13 mouse cellular contexts compared by ENCODE assay signal in the genomic region with DNA sequence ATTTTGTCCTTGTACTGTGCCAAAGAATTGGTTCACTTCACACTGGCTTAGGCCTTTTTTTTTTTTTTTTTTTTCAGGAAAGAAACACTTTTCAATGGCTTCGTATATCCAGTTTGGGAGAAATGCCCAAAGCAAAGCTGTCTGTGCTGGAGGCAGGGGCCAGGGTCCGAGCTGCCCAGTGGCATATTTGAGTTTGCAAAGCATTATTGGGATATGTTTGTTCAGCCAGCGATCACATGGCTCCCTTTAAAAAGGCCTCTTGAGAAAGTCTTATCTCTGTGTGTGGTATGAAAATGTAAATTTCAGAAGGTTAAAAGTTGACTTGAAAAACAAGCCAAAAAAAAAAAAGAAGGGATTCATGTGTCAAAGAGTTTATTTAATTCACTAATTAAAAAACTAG.
"Had no signal": no experiment of that assay in that cellular context is flagged by ENCODE, and none has a peak within 500 bp of the region (broad histone marks: within the 10 kb centered on the region; RNA-seq: fewer than 3 reads in every experiment).

No protein-coding gene starts in this region.

- H3K36me3 ChIP-seq: hindbrain, embryonic 12.5 days; limb, embryonic 15.5 days; liver, embryonic 12.5 days; midbrain, embryonic 15.5 days had no signal

- DNase-seq: kidney, adult 11 months; kidney, adult 9 months; kidney, postnatal 10 days; right cerebral cortex, adult 18-20 months; right cerebral cortex, postnatal 25 days; thymus, adult 18-20 months; thymus, postnatal 14 days had no signal

- H3K4me3 ChIP-seq: hindbrain, embryonic 12.5 days; limb, embryonic 15.5 days; liver, embryonic 12.5 days; midbrain, embryonic 15.5 days had no signal

- H3K27me3 ChIP-seq: hindbrain, embryonic 12.5 days; limb, embryonic 15.5 days; liver, embryonic 12.5 days; midbrain, embryonic 15.5 days had no signal

- ATAC-seq: hindbrain, embryonic 16.5 days; inflammation-experienced regulatory T-cells, adult 6 months; liver, embryonic 12.5 days; midbrain, embryonic 15.5 days had no signal

- H3K9ac ChIP-seq: hindbrain, embryonic 12.5 days; limb, embryonic 15.5 days; liver, embryonic 12.5 days; midbrain, embryonic 15.5 days had no signal

- H3K27ac ChIP-seq: hindbrain, embryonic 12.5 days; limb, embryonic 15.5 days; liver, embryonic 12.5 days; midbrain, embryonic 15.5 days had no signal

- H3K4me1 ChIP-seq: limb, embryonic 15.5 days; liver, embryonic 12.5 days had no signal

- H3K9me3 ChIP-seq: hindbrain, embryonic 12.5 days; limb, embryonic 15.5 days; liver, embryonic 12.5 days; midbrain, embryonic 15.5 days had no signal

- H3K4me2 ChIP-seq: hindbrain, embryonic 12.5 days; limb, embryonic 15.5 days; liver, embryonic 12.5 days; midbrain, embryonic 15.5 days had no signal
